Mouse (Mus musculus): ENCODE results near the gene 1700025G04Rik. TPM values are rescaled to one million over a fixed set of nuclear protein-coding genes. Genes with fewer than 3 reads are reported as not detected.
"Not testable (repeated sequence)": the region's sequence is repeated elsewhere in the genome, so short reads cannot be mapped to it uniquely, and the experiment has no call there.

The 1700025G04Rik gene
- total and polyA plus RNA-seq, 3 experiments: 0.16 TPM; not detected in 2

DNA sequence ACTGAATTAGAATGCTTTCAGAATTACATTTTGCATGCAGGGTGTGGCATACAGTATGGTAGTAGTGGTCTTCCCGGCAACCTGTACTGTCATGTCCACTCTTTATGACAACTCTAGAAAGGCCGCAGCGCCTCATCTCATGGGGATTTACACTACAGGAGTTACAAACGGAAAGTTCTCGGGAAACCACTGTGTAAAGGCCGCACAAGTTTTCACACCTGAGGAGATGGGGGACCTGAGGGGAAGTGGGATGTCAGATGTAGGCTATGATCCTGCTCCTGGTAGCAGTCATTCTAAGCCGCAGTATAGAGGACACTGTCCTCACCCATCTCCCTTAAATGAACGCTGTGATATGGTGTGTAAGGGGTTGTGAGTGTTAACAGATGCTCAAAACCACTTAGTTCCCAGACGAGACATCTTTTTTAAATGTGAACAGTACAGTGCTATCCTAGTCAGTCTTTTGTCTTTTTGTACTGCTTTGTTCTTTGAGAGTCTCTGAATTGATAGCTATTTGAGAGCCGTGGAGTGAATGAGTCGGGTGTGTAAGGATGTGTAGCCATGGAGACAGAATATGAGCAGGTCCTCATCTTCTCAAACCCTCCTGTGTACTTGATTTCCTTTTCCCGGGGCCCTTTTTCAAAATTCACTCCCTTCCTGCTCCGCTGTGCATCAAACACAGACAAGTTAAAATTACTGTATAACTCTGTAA is 277.8 kb downstream of the 1700025G04Rik start:
- no peak for TF ChIP-seq GATA1 (IDR thresholded peaks at IDR 0.05; ENCODE audit: borderline replicate concordance, low read length)
- no peak for TF ChIP-seq CTCF (IDR thresholded peaks at IDR 0.05; ENCODE audit: low read depth, low read length)
- TF ChIP-seq GATA2 (IDR thresholded peaks at IDR 0.05; ENCODE audit: borderline replicate concordance, low read depth, low read length): no peak
- TF ChIP-seq TAL1 (conservative IDR thresholded peaks at IDR 0.05; ENCODE audit: low read depth, low read length): no peak
- H3K4me1 ChIP-seq (ENCODE audit: insufficient read depth, low read depth, low read length): no peaks in the 10 kb centered on the region
- no peaks in the 10 kb centered on the region for H3K9me3 ChIP-seq (replicated peaks)
- no peak overlapping the region for H3K4me3 ChIP-seq (ENCODE audit: low read depth, low read length)
- no peak for DNase-seq (ENCODE audit: low spot score)
- ATAC-seq (ENCODE audit: extremely low read depth, insufficient number of reproducible peaks, low FRiP score, poor library complexity, severe bottlenecking): no peak
- H3K27me3 ChIP-seq (ENCODE audit: insufficient read depth, low read length): no peaks in the 10 kb centered on the region
- H3K36me3 ChIP-seq (replicated peaks): peaks cover 84% of the 10 kb centered on the region

- no peaks in the 10 kb centered on the region for H3K9me3 ChIP-seq (replicated peaks)
- DNase-seq (ENCODE audit: low spot score) (no peak), ATAC-seq (ENCODE audit: extremely low read depth, insufficient number of reproducible peaks, low FRiP score, poor library complexity, severe bottlenecking) (no peak)
- peaks cover 84% of the 10 kb centered on the region for H3K36me3 ChIP-seq (replicated peaks)
- no peaks in the 10 kb centered on the region for H3K27me3 ChIP-seq (ENCODE audit: insufficient read depth, low read length)
- no peak overlapping the region for H3K4me3 ChIP-seq (ENCODE audit: low read depth, low read length)
- H3K4me1 ChIP-seq (ENCODE audit: insufficient read depth, low read depth, low read length): no peaks in the 10 kb centered on the region
- no peak for TF ChIP-seq TAL1 (conservative IDR thresholded peaks at IDR 0.05; ENCODE audit: low read depth, low read length)
- TF ChIP-seq GATA2 (IDR thresholded peaks at IDR 0.05; ENCODE audit: borderline replicate concordance, low read depth, low read length): no peak
- no peak for TF ChIP-seq GATA1 (IDR thresholded peaks at IDR 0.05; ENCODE audit: borderline replicate concordance, low read length)
- TF ChIP-seq CTCF (IDR thresholded peaks at IDR 0.05; ENCODE audit: low read depth, low read length): no peak
- no peak for TF ChIP-seq POLR2AphosphoS5 (IDR thresholded peaks at IDR 0.05; ENCODE audit: insufficient replicate concordance, low read depth, low read length)
Observed at GRCm38 (mm10) chr1:151811456-151811855, 278.5 kb downstream of the 1700025G04Rik start.

DNA sequence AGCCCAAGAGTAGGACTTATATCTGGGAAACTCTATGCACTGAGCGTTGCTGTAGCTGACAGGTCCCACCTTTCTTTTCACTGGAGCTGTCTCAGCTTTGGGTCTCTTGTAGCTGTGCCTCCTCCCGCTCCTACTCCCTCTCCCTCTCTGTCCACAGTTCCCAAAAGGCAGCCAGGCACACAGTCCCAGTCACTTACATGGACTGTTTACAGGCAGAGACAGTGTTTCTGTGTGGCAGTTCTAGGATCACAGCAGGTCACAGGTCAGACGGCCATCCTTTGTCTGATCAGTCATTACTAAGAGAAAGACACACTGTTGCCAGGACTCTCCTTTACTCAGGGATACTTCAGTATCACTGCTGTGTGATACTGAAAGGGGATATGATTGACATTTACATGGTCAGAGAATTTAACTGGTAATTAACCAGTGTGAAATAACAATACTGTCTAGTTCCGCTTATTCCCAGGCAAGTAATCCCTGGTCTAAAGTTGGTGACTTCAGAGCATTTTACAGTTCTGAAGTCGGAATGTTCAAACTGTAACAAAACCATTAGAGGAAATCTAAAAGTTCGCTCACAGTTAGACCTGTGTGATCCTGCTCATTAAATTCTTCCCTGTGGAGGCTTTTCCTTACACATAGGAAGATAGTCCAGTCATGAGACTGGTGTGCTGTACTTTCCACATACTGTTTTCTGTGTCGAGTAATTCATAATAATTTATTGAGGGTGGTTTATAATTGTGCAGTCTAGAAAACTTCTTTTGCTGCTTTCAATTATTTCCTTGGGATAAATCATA is 279.1 kb downstream of the 1700025G04Rik start:
- no peak for TF ChIP-seq GATA2 (IDR thresholded peaks at IDR 0.05; ENCODE audit: borderline replicate concordance, low read depth, low read length)
- no peak for TF ChIP-seq GATA1 (IDR thresholded peaks at IDR 0.05; ENCODE audit: borderline replicate concordance, low read length)
- TF ChIP-seq POLR2AphosphoS5 (IDR thresholded peaks at IDR 0.05; ENCODE audit: insufficient replicate concordance, low read depth, low read length): no peak
- TF ChIP-seq CTCF (IDR thresholded peaks at IDR 0.05; ENCODE audit: low read depth, low read length): no peak
- H3K9me3 ChIP-seq (replicated peaks): no peaks in the 10 kb centered on the region
- DNase-seq (ENCODE audit: low spot score) (no peak), ATAC-seq (ENCODE audit: extremely low read depth, insufficient number of reproducible peaks, low FRiP score, poor library complexity, severe bottlenecking) (no peak)
- peaks cover 82% of the 10 kb centered on the region for H3K36me3 ChIP-seq (replicated peaks)
- no peaks in the 10 kb centered on the region for H3K27me3 ChIP-seq (ENCODE audit: insufficient read depth, low read length)
- H3K4me3 ChIP-seq (ENCODE audit: low read depth, low read length): no peak overlapping the region
- no peaks in the 10 kb centered on the region for H3K4me1 ChIP-seq (ENCODE audit: insufficient read depth, low read depth, low read length)

GRCm38 (mm10) chr1:151807286-151807685 is 282.6 kb downstream of the 1700025G04Rik start:
- TF ChIP-seq GATA1 (IDR thresholded peaks at IDR 0.05; ENCODE audit: borderline replicate concordance, low read length) (no peak), TAL1 (conservative IDR thresholded peaks at IDR 0.05; ENCODE audit: low read depth, low read length) (no peak), POLR2AphosphoS5 (IDR thresholded peaks at IDR 0.05; ENCODE audit: insufficient replicate concordance, low read depth, low read length) (no peak), GATA2 (IDR thresholded peaks at IDR 0.05; ENCODE audit: borderline replicate concordance, low read depth, low read length) (no peak), CTCF (IDR thresholded peaks at IDR 0.05; ENCODE audit: low read depth, low read length) (no peak)
- no peak for ATAC-seq (ENCODE audit: extremely low read depth, insufficient number of reproducible peaks, low FRiP score, poor library complexity, severe bottlenecking)
- DNase-seq (ENCODE audit: low spot score): no peak
- H3K27me3 ChIP-seq (ENCODE audit: insufficient read depth, low read length): no peaks in the 10 kb centered on the region
- H3K9me3 ChIP-seq (replicated peaks): no peaks in the 10 kb centered on the region
- H3K36me3 ChIP-seq (replicated peaks): peaks cover 87% of the 10 kb centered on the region
- no peak overlapping the region for H3K4me3 ChIP-seq (ENCODE audit: low read depth, low read length)
- no peaks in the 10 kb centered on the region for H3K4me1 ChIP-seq (ENCODE audit: insufficient read depth, low read depth, low read length)

DNA sequence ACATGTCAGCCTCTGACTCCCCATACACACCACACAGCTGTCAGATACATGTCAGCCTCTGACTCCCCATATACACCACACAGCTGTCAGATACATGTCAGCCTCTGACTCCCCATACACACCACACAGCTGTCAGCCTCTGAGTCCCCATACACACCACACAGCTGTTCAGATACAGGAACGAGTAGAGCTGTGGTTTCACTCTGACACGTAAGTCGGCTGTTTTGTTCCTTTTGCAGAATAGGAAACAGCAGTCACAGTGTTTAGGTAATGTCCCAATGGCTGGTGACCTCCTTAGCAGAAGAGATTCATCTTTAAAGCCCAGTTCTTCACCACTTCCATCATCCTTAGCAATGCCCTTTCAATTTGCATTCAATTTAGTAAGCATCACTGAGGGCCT is 287.1 kb downstream of the 1700025G04Rik start:
- ATAC-seq (ENCODE audit: extremely low read depth, insufficient number of reproducible peaks, low FRiP score, poor library complexity, severe bottlenecking); H3K9me3 ChIP-seq (replicated peaks); H3K4me1 ChIP-seq (ENCODE audit: insufficient read depth, low read depth, low read length); H3K4me3 ChIP-seq (ENCODE audit: low read depth, low read length); DNase-seq (ENCODE audit: low spot score); H3K27me3 ChIP-seq (ENCODE audit: insufficient read depth, low read length): not testable (repeated sequence)
- peaks cover 73% of the 10 kb centered on the region for H3K36me3 ChIP-seq (replicated peaks)

Measured in G1E (cell line).